Mouse (Mus musculus): ENCODE results near the gene Megf6. TPM values are rescaled to one million over a fixed set of nuclear protein-coding genes. Genes with fewer than 3 reads are reported as not detected.

Gene Megf6
- polyA plus RNA-seq, 1 experiment from 2014 or later: 5.8 TPM

- peaks cover 18% of the 10 kb centered on the region for H3K4me1 ChIP-seq
- no peaks in the 10 kb centered on the region for H3K9me3 ChIP-seq (replicated peaks)
- no peak overlapping the region for H3K4me3 ChIP-seq
- H3K9ac ChIP-seq: no peak overlapping the region
- peak overlapping the region; percentile 74 for H3K27ac ChIP-seq
- ATAC-seq: peak; percentile 80
- no peak overlapping the region for H3K4me2 ChIP-seq
- no peaks in the 10 kb centered on the region for H3K27me3 ChIP-seq
- 19% methylated on average over 4 of the region's 4 CpGs for WGBS
- H3K36me3 ChIP-seq (ENCODE audit: poor library complexity, severe bottlenecking): peaks cover 10% of the 10 kb centered on the region
Measured at GRCm38 (mm10) chr4:154312935-154313621, 142.5 kb downstream of the Megf6 start.

- no peak overlapping the region for H3K9ac ChIP-seq
- 53% methylated on average over 11 of the region's 11 CpGs for WGBS
- no peaks in the 10 kb centered on the region for H3K27me3 ChIP-seq
- H3K4me2 ChIP-seq: no peak overlapping the region
- peak; percentile 26; the same call in 1 of the 2 replicates for ATAC-seq
- peaks cover 18% of the 10 kb centered on the region for H3K4me1 ChIP-seq
- H3K27ac ChIP-seq: peak overlapping the region; percentile 54
- H3K4me3 ChIP-seq: no peak overlapping the region
- peaks cover 15% of the 10 kb centered on the region for H3K36me3 ChIP-seq (ENCODE audit: poor library complexity, severe bottlenecking)
- no peaks in the 10 kb centered on the region for H3K9me3 ChIP-seq (replicated peaks)
Measured at GRCm38 (mm10) chr4:154313622-154313967, 143.1 kb downstream of the Megf6 start.

Other genes starting within 250 kb of the Megf6 start
- gene A430005L14Rik, start 213.5 kb upstream of the Megf6 start, polyA plus RNA-seq (2015; fragmentation: Nextera tagmentation; extraction: Ambion mirVana): 82.9 and 86.8 TPM in 2 replicates
- 12.4 and 12.7 TPM in 2 replicates for gene Dffb, start 195.6 kb upstream of the Megf6 start, polyA plus RNA-seq (2015; fragmentation: Nextera tagmentation; extraction: Ambion mirVana)
- 19.9 and 20.4 TPM in 2 replicates for gene Cep104, start 195.5 kb upstream of the Megf6 start, polyA plus RNA-seq (2015; fragmentation: Nextera tagmentation; extraction: Ambion mirVana)
- 20.3 and 20.9 TPM in 2 replicates for gene Lrrc47, start 159.0 kb upstream of the Megf6 start, polyA plus RNA-seq (2015; fragmentation: Nextera tagmentation; extraction: Ambion mirVana)
- 2.2 TPM in 2 replicates for gene Smim1, start 144.5 kb upstream of the Megf6 start, polyA plus RNA-seq (2015; fragmentation: Nextera tagmentation; extraction: Ambion mirVana)
- not detected in 2 replicates for gene Ccdc27, start 128.1 kb upstream of the Megf6 start, polyA plus RNA-seq (2015; fragmentation: Nextera tagmentation; extraction: Ambion mirVana)
- gene Trp73, start 30.5 kb upstream of the Megf6 start, polyA plus RNA-seq (2015; fragmentation: Nextera tagmentation; extraction: Ambion mirVana): 5.2 and 5.9 TPM in 2 replicates
- 59.2 and 61.4 TPM in 2 replicates for gene Wrap73, start 28.4 kb upstream of the Megf6 start, polyA plus RNA-seq (2015; fragmentation: Nextera tagmentation; extraction: Ambion mirVana)
- 130 and 134 TPM in 2 replicates for gene Tprgl, start 10.1 kb upstream of the Megf6 start, polyA plus RNA-seq (2015; fragmentation: Nextera tagmentation; extraction: Ambion mirVana)
- 0.22 and 0.45 TPM in 2 replicates for gene Arhgef16, start 130.9 kb downstream of the Megf6 start, polyA plus RNA-seq (2015; fragmentation: Nextera tagmentation; extraction: Ambion mirVana)
- 0.21 TPM in 1 of 2 replicates, not detected in the other for gene B230104I21Rik, start 165.4 kb downstream of the Megf6 start, polyA plus RNA-seq (2015; fragmentation: Nextera tagmentation; extraction: Ambion mirVana)